8 mouse cellular contexts compared by ENCODE assay signal in genomic region chr10:128367899-128368401, GRCm38 (mm10). TPM values are rescaled to one million over a fixed set of nuclear protein-coding genes. Genes with fewer than 3 reads are reported as not detected.
DNase-seq lines count a peak whose midpoint lies in the region; ATAC-seq lines count a peak whose summit lies in the region.

No protein-coding gene starts in this region.

- peak overlapping the region; percentile 89 for H3K4me2 ChIP-seq in embryonic facial prominence, embryonic 13.5 days
- peak overlapping the region; percentile 88 for H3K4me2 ChIP-seq in intestine, embryonic 16.5 days (ENCODE audit: low read depth, low read length)
- peak overlapping the region; percentile 70 for H3K4me2 ChIP-seq in midbrain, embryonic 15.5 days

- intact Hi-C loops in left cerebral cortex, postnatal 4 days (cut with DNase I), result no loop called here

- DNase-seq in kidney, adult 9 months, result peak; percentile 86
- DNase-seq in kidney, adult 18-20 months, result no peak
- DNase-seq in ovary, postnatal 36 days (ENCODE audit: low spot score), result no peak
- DNase-seq in layer of hippocampus, adult 11-12 months (ENCODE audit: low spot score), result no peak
- DNase-seq in left cerebral cortex, postnatal 4 days, result no peak

- no peaks in the 10 kb centered on the region for H3K27me3 ChIP-seq in embryonic facial prominence, embryonic 13.5 days
- H3K27me3 ChIP-seq in intestine, embryonic 16.5 days (replicated peaks; ENCODE audit: control insufficient read depth, insufficient read depth, low read length), result no peaks in the 10 kb centered on the region
- H3K27me3 ChIP-seq in midbrain, embryonic 15.5 days (replicated peaks), result no peaks in the 10 kb centered on the region

- peak overlapping the region; percentile 96 for H3K27ac ChIP-seq in embryonic facial prominence, embryonic 13.5 days
- peak overlapping the region; percentile 91 for H3K27ac ChIP-seq in intestine, embryonic 16.5 days (ENCODE audit: low read length)
- peak overlapping the region; percentile 96 for H3K27ac ChIP-seq in midbrain, embryonic 15.5 days

- ATAC-seq in embryonic facial prominence, embryonic 13.5 days (ENCODE audit: insufficient number of reproducible peaks, insufficient read depth, low FRiP score, low TSS enrichment, low read depth), result no peak
- ATAC-seq in intestine, embryonic 16.5 days, result no peak; the same call in 1 of the 2 replicates
- no peak; the same call in 1 of the 2 replicates for ATAC-seq in midbrain, embryonic 15.5 days (replicated peaks)

- H3K4me3 ChIP-seq in embryonic facial prominence, embryonic 13.5 days, result peak overlapping the region; percentile 70
- H3K4me3 ChIP-seq in intestine, embryonic 16.5 days (ENCODE audit: low read length), result peak overlapping the region; percentile 72
- H3K4me3 ChIP-seq in midbrain, embryonic 15.5 days, result peak overlapping the region; percentile 79

- H3K9me3 ChIP-seq in embryonic facial prominence, embryonic 13.5 days, result no peaks in the 10 kb centered on the region
- H3K9me3 ChIP-seq in intestine, embryonic 16.5 days (ENCODE audit: control insufficient read depth, low read length), result no peaks in the 10 kb centered on the region
- H3K9me3 ChIP-seq in midbrain, embryonic 15.5 days, result no peaks in the 10 kb centered on the region

- H3K36me3 ChIP-seq in embryonic facial prominence, embryonic 13.5 days, result peaks cover 25% of the 10 kb centered on the region
- no peaks in the 10 kb centered on the region for H3K36me3 ChIP-seq in intestine, embryonic 16.5 days (ENCODE audit: control insufficient read depth, insufficient read depth, low read length)
- peaks cover 4% of the 10 kb centered on the region; the same call in 1 of the 2 replicates for H3K36me3 ChIP-seq in midbrain, embryonic 15.5 days (replicated peaks)

- H3K9ac ChIP-seq in embryonic facial prominence, embryonic 13.5 days, result peak overlapping the region; percentile 85
- peak overlapping the region; percentile 76 for H3K9ac ChIP-seq in intestine, embryonic 16.5 days (ENCODE audit: low read depth, low read length)
- H3K9ac ChIP-seq in midbrain, embryonic 15.5 days, result peak overlapping the region; percentile 73

- peaks cover 14% of the 10 kb centered on the region for H3K4me1 ChIP-seq in embryonic facial prominence, embryonic 13.5 days
- H3K4me1 ChIP-seq in intestine, embryonic 16.5 days (ENCODE audit: control insufficient read depth, insufficient read depth, low read length), result peaks cover 6% of the 10 kb centered on the region; the same call in 1 of the 2 replicates
- peaks cover 24% of the 10 kb centered on the region for H3K4me1 ChIP-seq in midbrain, embryonic 15.5 days

- 15% methylated on average over 19 of the region's 19 CpGs for WGBS in embryonic facial prominence, embryonic 13.5 days
- 19% methylated on average over 19 of the region's 19 CpGs for WGBS in intestine, embryonic 16.5 days
- 16% methylated on average over 19 of the region's 19 CpGs for WGBS in midbrain, embryonic 15.5 days

RNA-seq across cellular contexts. Expression of gene Coq10a, which starts 0.8 kb away (rescaled TPM):
- 13.1 and 16.2 TPM in 2 replicates for polyA plus RNA-seq in embryonic facial prominence, embryonic 13.5 days (2015; fragmentation: Nextera tagmentation; extraction: Ambion mirVana)
- polyA plus RNA-seq in intestine, embryonic 16.5 days (2015; fragmentation: Nextera tagmentation; extraction: Ambion mirVana), result 2.5 and 3.3 TPM in 2 replicates
- polyA plus RNA-seq in midbrain, embryonic 15.5 days (2015; fragmentation: Nextera tagmentation; extraction: Ambion mirVana), result 42.6 and 44.2 TPM in 2 replicates
- total RNA-seq in left cerebral cortex, postnatal 4 days (2021), result 10 to 100 TPM; 57.7 to 58.1 TPM

RNA-seq across cellular contexts. Expression of gene Ankrd52, which starts 9.0 kb away (rescaled TPM):
- polyA plus RNA-seq in embryonic facial prominence, embryonic 13.5 days (2015; fragmentation: Nextera tagmentation; extraction: Ambion mirVana), result 15.0 and 16.0 TPM in 2 replicates
- polyA plus RNA-seq in intestine, embryonic 16.5 days (2015; fragmentation: Nextera tagmentation; extraction: Ambion mirVana), result 6.7 and 7.2 TPM in 2 replicates
- 15.0 and 15.6 TPM in 2 replicates for polyA plus RNA-seq in midbrain, embryonic 15.5 days (2015; fragmentation: Nextera tagmentation; extraction: Ambion mirVana)
- total RNA-seq in left cerebral cortex, postnatal 4 days (2021), result 10 to 100 TPM; 84.9 to 85.5 TPM

RNA-seq across cellular contexts. Expression of gene Cs, which starts 30.4 kb away (rescaled TPM):
- polyA plus RNA-seq in embryonic facial prominence, embryonic 13.5 days (2015; fragmentation: Nextera tagmentation; extraction: Ambion mirVana), result 160 and 179 TPM in 2 replicates
- 334 and 347 TPM in 2 replicates for polyA plus RNA-seq in intestine, embryonic 16.5 days (2015; fragmentation: Nextera tagmentation; extraction: Ambion mirVana)
- 256 and 257 TPM in 2 replicates for polyA plus RNA-seq in midbrain, embryonic 15.5 days (2015; fragmentation: Nextera tagmentation; extraction: Ambion mirVana)
- 100 to 1,000 TPM; 236 to 250 TPM for total RNA-seq in left cerebral cortex, postnatal 4 days (2021)

RNA-seq across cellular contexts. Expression of gene Slc39a5, which starts 33.1 kb away (rescaled TPM):
- 0.20 and 0.92 TPM in 2 replicates for polyA plus RNA-seq in embryonic facial prominence, embryonic 13.5 days (2015; fragmentation: Nextera tagmentation; extraction: Ambion mirVana)
- polyA plus RNA-seq in intestine, embryonic 16.5 days (2015; fragmentation: Nextera tagmentation; extraction: Ambion mirVana), result 207 and 242 TPM in 2 replicates
- not detected in 2 replicates for polyA plus RNA-seq in midbrain, embryonic 15.5 days (2015; fragmentation: Nextera tagmentation; extraction: Ambion mirVana)
- under 1 TPM; 0.40 to 0.42 TPM for total RNA-seq in left cerebral cortex, postnatal 4 days (2021)

RNA-seq across cellular contexts. Expression of gene Nabp2, which starts 43.3 kb away (rescaled TPM):
- 72.3 and 73.0 TPM in 2 replicates for polyA plus RNA-seq in embryonic facial prominence, embryonic 13.5 days (2015; fragmentation: Nextera tagmentation; extraction: Ambion mirVana)
- polyA plus RNA-seq in intestine, embryonic 16.5 days (2015; fragmentation: Nextera tagmentation; extraction: Ambion mirVana), result 104 TPM in 2 replicates
- 146 and 147 TPM in 2 replicates for polyA plus RNA-seq in midbrain, embryonic 15.5 days (2015; fragmentation: Nextera tagmentation; extraction: Ambion mirVana)
- 10 to 100 TPM; 95.1 to 99.1 TPM for total RNA-seq in left cerebral cortex, postnatal 4 days (2021)
